Mouse (Mus musculus): ENCODE results near the gene Gm20721. TPM values are rescaled to one million over a fixed set of nuclear protein-coding genes. Genes with fewer than 3 reads are reported as not detected.

Gm20721 gene
- total and polyA plus RNA-seq, 2 experiments from 2014 or later = 10.5 TPM; not detected in 1

DNA sequence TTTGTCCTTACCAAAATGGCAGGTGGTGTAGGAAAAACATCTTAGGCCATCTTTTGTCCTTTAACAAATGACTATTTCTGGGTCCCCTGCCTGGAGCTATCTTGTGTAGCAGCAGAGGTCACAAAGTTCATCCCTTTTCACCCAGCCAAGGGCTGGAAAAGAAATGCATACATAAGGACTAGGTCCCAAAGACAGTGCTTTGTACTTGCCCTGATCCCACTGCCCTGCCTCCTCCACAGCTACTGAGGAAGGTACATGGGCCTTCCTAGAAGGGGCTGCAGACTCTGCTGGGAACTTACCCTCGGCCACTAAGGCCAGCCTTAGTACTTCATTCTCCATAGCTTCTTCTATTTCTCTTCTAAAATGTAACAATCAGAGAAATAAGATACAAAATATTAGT, 34.9 kb downstream of the Gm20721 start:
- DNase-seq = no peak
- no peak for TF ChIP-seq CTCF (IDR thresholded peaks at IDR 0.05; ENCODE audit: low read depth)
- no peaks in the 10 kb centered on the region; the same call in 1 of the 2 replicates for H3K27me3 ChIP-seq (ENCODE audit: insufficient read depth, low read length)
- no peak overlapping the region for H3K9ac ChIP-seq
- no peaks in the 10 kb centered on the region for H3K36me3 ChIP-seq (ENCODE audit: insufficient read depth)
- H3K4me3 ChIP-seq (ENCODE audit: low read depth, low read length) = no peak overlapping the region
- no peak for ATAC-seq
- no peaks in the 10 kb centered on the region for H3K4me1 ChIP-seq (ENCODE audit: insufficient read depth)
- no peak overlapping the region for H3K27ac ChIP-seq (ENCODE audit: low read depth, low read length)
- WGBS = 80% methylated on average over 1 of the region's 1 CpGs
- H3K4me2 ChIP-seq (ENCODE audit: low read depth) = no peak overlapping the region
- H3K9me3 ChIP-seq (ENCODE audit: low read length) = no peaks in the 10 kb centered on the region

DNA sequence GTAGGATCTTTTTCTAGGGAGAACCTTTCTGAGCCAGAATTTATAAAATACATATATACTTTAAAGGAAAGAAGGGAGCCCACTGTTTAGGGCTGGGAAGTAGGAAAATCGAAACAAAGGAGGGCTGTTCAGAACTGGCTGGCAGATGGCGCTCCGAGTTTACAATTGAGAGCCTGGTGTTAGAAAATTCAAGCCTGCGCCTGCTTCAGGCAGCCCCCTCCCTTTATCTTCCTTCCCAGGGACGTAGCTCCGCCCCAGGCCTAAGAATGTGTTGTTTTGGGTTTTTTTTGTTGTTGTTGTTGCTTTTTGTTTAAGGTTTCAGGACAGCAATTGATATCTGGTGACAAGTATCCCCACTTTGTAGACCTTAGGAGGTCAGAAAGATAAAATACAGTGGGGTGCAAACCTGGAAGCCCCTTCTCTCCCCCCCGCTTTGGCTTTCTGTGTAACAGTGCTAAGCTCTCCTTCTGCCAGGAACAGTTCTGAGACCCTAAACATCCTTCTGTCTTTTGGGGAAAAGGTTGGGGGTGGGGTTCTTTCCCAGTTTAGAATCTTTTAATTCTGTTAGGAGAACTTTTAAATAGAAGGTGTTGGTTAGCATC, 35.5 kb downstream of the Gm20721 start:
- WGBS = 10% methylated on average over 7 of the region's 7 CpGs

DNA sequence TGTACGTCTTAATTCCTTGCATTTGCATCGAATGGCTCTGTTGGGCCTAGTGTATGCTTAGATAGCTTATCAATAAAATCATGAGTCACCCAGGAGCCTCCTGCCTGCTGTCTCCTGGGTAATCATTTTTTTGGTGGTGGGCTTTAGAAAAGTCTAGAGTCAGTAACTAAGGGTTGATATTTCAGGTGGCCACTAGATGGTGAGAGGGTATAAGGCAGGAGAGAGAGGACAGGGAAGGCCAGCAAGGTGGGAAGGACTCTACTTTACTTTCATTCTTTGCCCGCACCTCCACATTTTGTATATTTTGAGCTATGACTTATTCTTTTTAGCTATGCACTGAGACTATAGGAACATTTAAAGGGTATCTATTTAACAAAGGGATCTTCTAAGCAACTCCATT, 38.6 kb downstream of the Gm20721 start:
- H3K27ac ChIP-seq (ENCODE audit: low read depth, low read length) = no peak overlapping the region
- WGBS = 81% methylated on average over 3 of the region's 3 CpGs
- H3K9ac ChIP-seq = no peak overlapping the region
- H3K27me3 ChIP-seq (ENCODE audit: insufficient read depth, low read length) = no peaks in the 10 kb centered on the region; the same call in 1 of the 2 replicates
- no peak overlapping the region for H3K4me2 ChIP-seq (ENCODE audit: low read depth)
- DNase-seq (no peak), ATAC-seq (no peak)
- no peaks in the 10 kb centered on the region for H3K36me3 ChIP-seq (ENCODE audit: insufficient read depth)
- no peaks in the 10 kb centered on the region for H3K4me1 ChIP-seq (ENCODE audit: insufficient read depth)
- peak; percentile 43 for TF ChIP-seq CTCF (IDR thresholded peaks at IDR 0.05; ENCODE audit: low read depth)
- H3K9me3 ChIP-seq (ENCODE audit: low read length) = no peaks in the 10 kb centered on the region
- no peak overlapping the region for H3K4me3 ChIP-seq (ENCODE audit: low read depth, low read length)

More for the DNA sequence above, 35.5 kb downstream of the Gm20721 start:
- H3K4me3 ChIP-seq (ENCODE audit: low read depth, low read length) = no peak overlapping the region
- no peak overlapping the region for H3K27ac ChIP-seq (ENCODE audit: low read depth, low read length)
- H3K9me3 ChIP-seq (ENCODE audit: low read length) = no peaks in the 10 kb centered on the region
- no peaks in the 10 kb centered on the region; the same call in 1 of the 2 replicates for H3K27me3 ChIP-seq (ENCODE audit: insufficient read depth, low read length)
- peak; percentile 86 for TF ChIP-seq CTCF (IDR thresholded peaks at IDR 0.05; ENCODE audit: low read depth)
- DNase-seq (peak; percentile 87), ATAC-seq (peak; percentile 90)
- no peak overlapping the region for H3K9ac ChIP-seq
- H3K4me1 ChIP-seq (ENCODE audit: insufficient read depth) = no peaks in the 10 kb centered on the region
- H3K36me3 ChIP-seq (ENCODE audit: insufficient read depth) = no peaks in the 10 kb centered on the region
- no peak overlapping the region for H3K4me2 ChIP-seq (ENCODE audit: low read depth)

DNA sequence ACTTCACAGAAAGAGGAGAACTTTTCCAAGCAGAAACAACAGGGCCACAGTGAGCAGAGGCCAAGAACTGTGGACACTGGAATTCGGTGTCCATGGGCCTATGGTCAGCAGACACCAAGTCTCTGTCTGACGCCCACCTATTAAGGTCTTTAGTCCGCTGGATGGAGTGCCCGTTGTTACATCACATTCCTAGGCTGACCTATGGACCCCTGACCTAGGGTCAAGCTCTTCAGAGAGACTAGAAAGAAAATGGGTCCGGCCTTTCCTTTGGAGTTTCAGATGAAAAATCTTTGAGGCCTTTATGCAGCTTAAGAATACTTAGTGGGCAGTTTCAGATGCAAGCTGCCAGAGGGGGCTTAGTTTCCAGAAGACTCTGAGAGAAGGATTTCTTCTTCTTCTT, 40.9 kb downstream of the Gm20721 start:
- WGBS = 8% methylated on average over 5 of the region's 5 CpGs
- H3K36me3 ChIP-seq (ENCODE audit: insufficient read depth) = no peaks in the 10 kb centered on the region
- H3K4me3 ChIP-seq (ENCODE audit: low read depth, low read length) = no peak overlapping the region
- no peak for TF ChIP-seq CTCF (IDR thresholded peaks at IDR 0.05; ENCODE audit: low read depth)
- no peaks in the 10 kb centered on the region for H3K9me3 ChIP-seq (ENCODE audit: low read length)
- no peak overlapping the region for H3K4me2 ChIP-seq (ENCODE audit: low read depth)
- no peak for DNase-seq
- no peak overlapping the region for H3K9ac ChIP-seq
- no peak for ATAC-seq
- H3K4me1 ChIP-seq (ENCODE audit: insufficient read depth) = no peaks in the 10 kb centered on the region
- H3K27me3 ChIP-seq (ENCODE audit: insufficient read depth, low read length) = peaks cover 6% of the 10 kb centered on the region
- no peak overlapping the region for H3K27ac ChIP-seq (ENCODE audit: low read depth, low read length)

DNA sequence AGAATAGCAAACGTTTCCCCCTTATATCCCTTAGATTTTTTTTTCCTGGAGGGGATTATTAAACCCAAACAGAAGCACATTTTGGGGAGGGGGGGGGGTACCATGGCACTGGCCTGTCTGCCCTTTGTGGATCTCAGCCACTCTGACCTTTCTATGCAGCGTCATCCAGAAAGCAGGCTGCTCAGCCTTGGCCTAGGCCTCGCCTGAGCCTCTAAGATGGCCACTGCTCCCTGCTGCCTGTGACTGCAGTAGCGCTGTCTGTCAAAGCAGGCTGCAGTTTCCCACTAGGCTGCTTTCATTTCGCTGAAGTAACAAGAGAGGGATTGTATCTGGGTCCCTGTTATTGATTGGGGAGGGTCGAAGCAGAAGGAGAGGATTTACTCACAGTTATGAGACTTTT, 44.0 kb downstream of the Gm20721 start:
- Histone ChIP-seq H3K9ac (no peak overlapping the region), H3K4me2 (ENCODE audit: low read depth) (no peak overlapping the region), H3K36me3 (ENCODE audit: insufficient read depth) (no peaks in the 10 kb centered on the region), H3K4me3 (ENCODE audit: low read depth, low read length) (no peak overlapping the region), H3K9me3 (ENCODE audit: low read length) (peaks cover 9% of the 10 kb centered on the region; the same call in 1 of the 2 replicates), H3K27ac (ENCODE audit: low read depth, low read length) (no peak overlapping the region), H3K4me1 (ENCODE audit: insufficient read depth) (no peaks in the 10 kb centered on the region), H3K27me3 (ENCODE audit: insufficient read depth, low read length) (peaks cover 15% of the 10 kb centered on the region)
- ATAC-seq (0 out of 2 replicates have a peak, but pooled peaks have one; percentile 45), DNase-seq (no peak)
- 27% methylated on average over 6 of the region's 6 CpGs for WGBS
- no peak for TF ChIP-seq CTCF (IDR thresholded peaks at IDR 0.05; ENCODE audit: low read depth)

DNA sequence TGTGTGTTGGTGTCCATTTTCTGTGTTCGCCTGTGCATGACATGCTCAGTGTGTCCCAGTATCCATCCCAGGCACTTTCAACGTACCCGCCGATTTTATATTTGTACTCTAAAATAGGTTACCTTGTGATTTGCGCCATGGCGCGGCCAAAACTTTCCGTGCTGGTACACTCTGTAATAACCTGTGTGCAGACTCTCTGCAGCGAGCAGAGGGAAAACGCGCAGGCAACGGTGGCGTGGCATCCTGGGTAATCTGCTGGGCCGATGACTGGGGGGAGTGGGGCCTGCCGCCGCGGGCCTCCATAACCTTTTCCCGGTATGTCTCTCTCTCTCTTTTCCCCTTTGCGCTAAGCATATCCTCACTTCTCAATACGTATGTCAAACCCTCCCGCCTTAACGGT, 45.8 kb downstream of the Gm20721 start:
- Histone ChIP-seq H3K9me3 (ENCODE audit: low read length) (peaks cover 20% of the 10 kb centered on the region; the same call in 1 of the 2 replicates), H3K9ac (no peak overlapping the region), H3K4me3 (ENCODE audit: low read depth, low read length) (peak overlapping the region; percentile 5; the same call in 1 of the 2 replicates), H3K36me3 (ENCODE audit: insufficient read depth) (no peaks in the 10 kb centered on the region), H3K27ac (ENCODE audit: low read depth, low read length) (no peak overlapping the region), H3K4me2 (ENCODE audit: low read depth) (peak overlapping the region; percentile 30), H3K27me3 (ENCODE audit: insufficient read depth, low read length) (peaks cover 15% of the 10 kb centered on the region), H3K4me1 (ENCODE audit: insufficient read depth) (no peaks in the 10 kb centered on the region)
- DNase-seq (no peak), ATAC-seq (no peak)
- 55% methylated on average over 22 of the region's 22 CpGs for WGBS
- TF ChIP-seq CTCF (IDR thresholded peaks at IDR 0.05; ENCODE audit: low read depth) = no peak

DNA sequence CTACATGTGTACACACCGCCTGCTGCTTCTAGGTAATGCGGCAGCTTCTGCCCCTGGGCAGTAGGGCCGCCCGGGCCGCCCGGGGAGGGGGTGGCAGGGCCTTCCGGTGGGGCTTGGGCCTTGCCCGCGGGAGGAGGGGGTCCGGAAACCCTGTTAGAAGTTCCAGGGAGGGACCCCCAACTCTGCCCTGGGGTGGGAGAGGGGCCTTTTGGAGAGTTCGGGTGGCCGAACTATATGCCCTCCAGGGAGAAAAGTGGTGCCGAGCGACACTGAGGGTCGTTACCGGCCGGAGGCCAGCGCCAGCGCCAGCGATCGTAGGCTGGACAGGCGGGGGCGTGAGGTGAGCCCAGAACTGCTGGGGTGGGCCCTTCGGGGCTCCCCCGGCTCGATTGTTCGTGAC, 46.3 kb downstream of the Gm20721 start:
- H3K27ac ChIP-seq (ENCODE audit: low read depth, low read length) = no peak overlapping the region
- TF ChIP-seq CTCF (IDR thresholded peaks at IDR 0.05; ENCODE audit: low read depth) = no peak
- peak overlapping the region; percentile 30 for H3K4me2 ChIP-seq (ENCODE audit: low read depth)
- H3K27me3 ChIP-seq (ENCODE audit: insufficient read depth, low read length) = peaks cover 15% of the 10 kb centered on the region
- ATAC-seq = no peak
- DNase-seq = no peak
- H3K4me1 ChIP-seq (ENCODE audit: insufficient read depth) = no peaks in the 10 kb centered on the region
- no peaks in the 10 kb centered on the region for H3K36me3 ChIP-seq (ENCODE audit: insufficient read depth)
- no peak overlapping the region for H3K9ac ChIP-seq
- peaks cover 22% of the 10 kb centered on the region; the same call in 1 of the 2 replicates for H3K9me3 ChIP-seq (ENCODE audit: low read length)
- peak overlapping the region; percentile 4; the same call in 1 of the 2 replicates for H3K4me3 ChIP-seq (ENCODE audit: low read depth, low read length)
- 54% methylated on average over 27 of the region's 27 CpGs for WGBS

Measured in forebrain, postnatal 0 days (tissue).